Mouse (Mus musculus): ENCODE data around the gene Ddx39b. TPM values are rescaled to one million over a fixed set of nuclear protein-coding genes. Genes with fewer than 3 reads are reported as not detected.

Ddx39b gene
- polyA plus RNA-seq, 1 experiment from 2014 or later, result 569 TPM

- no peaks in the 10 kb centered on the region for H3K9me3 ChIP-seq (ENCODE audit: low read depth, low read length)
- peak; percentile 99 for TF ChIP-seq CTCF (IDR thresholded peaks at IDR 0.05; ENCODE audit: low read depth)
- peaks cover 19% of the 10 kb centered on the region; the same call in 1 of the 2 replicates for H3K4me1 ChIP-seq (ENCODE audit: insufficient read depth)
- H3K36me3 ChIP-seq (ENCODE audit: insufficient read depth), result peaks cover 8% of the 10 kb centered on the region; the same call in 1 of the 2 replicates
- H3K9ac ChIP-seq, result peak overlapping the region; percentile 86
- peak overlapping the region; percentile 97 for H3K27ac ChIP-seq (ENCODE audit: low read depth)
- no peaks in the 10 kb centered on the region for H3K27me3 ChIP-seq (ENCODE audit: insufficient read depth, low read length)
- peak; percentile 97 for DNase-seq
- H3K4me3 ChIP-seq (ENCODE audit: low read depth, low read length), result peak overlapping the region; percentile 65
- peak; percentile 53 for ATAC-seq (ENCODE audit: insufficient read depth)
- under 1% methylated on average over 18 of the region's 18 CpGs for WGBS
- peak overlapping the region; percentile 71 for H3K4me2 ChIP-seq
These were observed 5.2 kb upstream of the Ddx39b start for GRCm38 (mm10) chr17:35236390-35236746.

GRCm38 (mm10) chr17:35236996-35237395, 4.5 kb upstream of the Ddx39b start:
- no peak overlapping the region for H3K9ac ChIP-seq
- H3K4me2 ChIP-seq, result no peak overlapping the region
- DNase-seq, result no peak
- no peaks in the 10 kb centered on the region for H3K27me3 ChIP-seq (ENCODE audit: insufficient read depth, low read length)
- peaks cover 7% of the 10 kb centered on the region; the same call in 1 of the 2 replicates for H3K36me3 ChIP-seq (ENCODE audit: insufficient read depth)
- H3K4me3 ChIP-seq (ENCODE audit: low read depth, low read length), result no peak overlapping the region
- H3K9me3 ChIP-seq (ENCODE audit: low read depth, low read length), result no peaks in the 10 kb centered on the region
- TF ChIP-seq CTCF (IDR thresholded peaks at IDR 0.05; ENCODE audit: low read depth), result no peak
- H3K27ac ChIP-seq (ENCODE audit: low read depth), result no peak overlapping the region
- no peak for ATAC-seq (ENCODE audit: insufficient read depth)
- peaks cover 19% of the 10 kb centered on the region; the same call in 1 of the 2 replicates for H3K4me1 ChIP-seq (ENCODE audit: insufficient read depth)
- 72% methylated on average over 9 of the region's 9 CpGs for WGBS

- Histone ChIP-seq H3K4me3 (ENCODE audit: low read depth, low read length) (no peak overlapping the region), H3K4me2 (no peak overlapping the region), H3K9me3 (ENCODE audit: low read depth, low read length) (no peaks in the 10 kb centered on the region), H3K27me3 (ENCODE audit: insufficient read depth, low read length) (no peaks in the 10 kb centered on the region), H3K36me3 (ENCODE audit: insufficient read depth) (peaks cover 5% of the 10 kb centered on the region; the same call in 1 of the 2 replicates), H3K9ac (no peak overlapping the region), H3K4me1 (ENCODE audit: insufficient read depth) (peaks cover 18% of the 10 kb centered on the region; the same call in 1 of the 2 replicates), H3K27ac (ENCODE audit: low read depth) (no peak overlapping the region)
- ATAC-seq (ENCODE audit: insufficient read depth) (no peak), DNase-seq (no peak)
- no peak for TF ChIP-seq CTCF (IDR thresholded peaks at IDR 0.05; ENCODE audit: low read depth)
- 86% methylated on average over 12 of the region's 12 CpGs for WGBS
These were observed 4.0 kb upstream of the Ddx39b start for GRCm38 (mm10) chr17:35237504-35237903.

- Histone ChIP-seq H3K4me2 (no peak overlapping the region), H3K27ac (ENCODE audit: low read depth) (no peak overlapping the region), H3K4me1 (ENCODE audit: insufficient read depth) (peaks cover 13% of the 10 kb centered on the region), H3K27me3 (ENCODE audit: insufficient read depth, low read length) (no peaks in the 10 kb centered on the region), H3K4me3 (ENCODE audit: low read depth, low read length) (no peak overlapping the region), H3K9me3 (ENCODE audit: low read depth, low read length) (no peaks in the 10 kb centered on the region), H3K9ac (no peak overlapping the region; the same call in 1 of the 2 replicates), H3K36me3 (ENCODE audit: insufficient read depth) (peaks cover 20% of the 10 kb centered on the region)
- DNase-seq (no peak), ATAC-seq (ENCODE audit: insufficient read depth) (no peak)
- no peak for TF ChIP-seq CTCF (IDR thresholded peaks at IDR 0.05; ENCODE audit: low read depth)
- WGBS, result 70% methylated on average over 5 of the region's 5 CpGs
These were observed 1.8 kb upstream of the Ddx39b start for GRCm38 (mm10) chr17:35239700-35240099.

GRCm38 (mm10) chr17:35240384-35241304, 902 bp upstream of the Ddx39b start:
- TF ChIP-seq CTCF (IDR thresholded peaks at IDR 0.05; ENCODE audit: low read depth), result no peak
- 23% methylated on average over 12 of the region's 12 CpGs for WGBS
- ATAC-seq (ENCODE audit: insufficient read depth) (peak; percentile 0; the same call in 1 of the 2 replicates), DNase-seq (peak; percentile 50)
- Histone ChIP-seq H3K4me3 (ENCODE audit: low read depth, low read length) (peak overlapping the region; percentile 97), H3K4me2 (peak overlapping the region; percentile 85), H3K36me3 (ENCODE audit: insufficient read depth) (peaks cover 29% of the 10 kb centered on the region), H3K27ac (ENCODE audit: low read depth) (peak overlapping the region; percentile 100), H3K4me1 (ENCODE audit: insufficient read depth) (peaks cover 14% of the 10 kb centered on the region), H3K9me3 (ENCODE audit: low read depth, low read length) (no peaks in the 10 kb centered on the region), H3K9ac (peak overlapping the region; percentile 100), H3K27me3 (ENCODE audit: insufficient read depth, low read length) (no peaks in the 10 kb centered on the region)

GRCm38 (mm10) chr17:35242015-35242941, 732 bp downstream of the Ddx39b start:
- peaks cover 45% of the 10 kb centered on the region for H3K36me3 ChIP-seq (ENCODE audit: insufficient read depth)
- peak overlapping the region; percentile 100 for H3K9ac ChIP-seq
- WGBS, result under 1% methylated on average over 50 of the region's 55 CpGs
- peak; percentile 84 for DNase-seq
- ATAC-seq (ENCODE audit: insufficient read depth), result peak; percentile 55
- peak; percentile 25 for TF ChIP-seq CTCF (IDR thresholded peaks at IDR 0.05; ENCODE audit: low read depth)
- no peaks in the 10 kb centered on the region for H3K27me3 ChIP-seq (ENCODE audit: insufficient read depth, low read length)
- H3K4me1 ChIP-seq (ENCODE audit: insufficient read depth), result peaks cover 14% of the 10 kb centered on the region
- H3K4me3 ChIP-seq (ENCODE audit: low read depth, low read length), result peak overlapping the region; percentile 97
- peak overlapping the region; percentile 85 for H3K4me2 ChIP-seq
- H3K9me3 ChIP-seq (ENCODE audit: low read depth, low read length), result no peaks in the 10 kb centered on the region
- peak overlapping the region; percentile 100 for H3K27ac ChIP-seq (ENCODE audit: low read depth)
